Comparison of ENCODE assay signal across 18 mouse cellular contexts in the genomic region with DNA sequence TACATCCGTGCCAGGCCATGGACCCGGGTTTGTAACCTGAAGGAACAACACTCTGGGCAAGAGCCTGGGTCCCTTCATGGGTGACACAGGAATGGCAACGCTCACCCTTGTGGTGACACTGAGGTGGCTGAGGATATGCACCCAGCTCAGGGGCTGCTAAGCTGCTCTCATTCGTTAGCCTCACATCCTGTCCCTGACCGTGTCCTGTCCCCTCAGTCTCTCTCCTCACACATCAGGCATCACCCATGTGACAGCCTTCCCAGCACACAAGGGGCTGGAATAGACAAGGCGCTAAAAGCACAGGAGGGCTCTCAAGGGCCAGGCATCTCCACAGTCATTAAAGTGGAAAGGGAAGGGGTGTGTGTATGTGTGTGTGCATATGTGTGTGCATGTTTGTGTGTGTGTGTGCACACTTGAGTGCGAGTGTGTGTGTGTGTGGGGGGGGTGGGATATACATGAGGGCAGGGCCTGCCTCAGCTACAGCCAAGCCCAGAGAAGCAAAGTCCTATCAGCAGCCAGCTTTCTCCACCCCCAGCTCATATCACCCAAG. TPM values are rescaled to one million over a fixed set of nuclear protein-coding genes. Genes with fewer than 3 reads are reported as not detected.
DNase-seq lines count a peak whose midpoint lies in the region; ATAC-seq and TF ChIP-seq lines count a peak whose summit lies in the region.
"Had no signal": no experiment of that assay in that cellular context is flagged by ENCODE, and none has a peak within 500 bp of the region (broad histone marks: within the 10 kb centered on the region; RNA-seq: fewer than 3 reads in every experiment).

No protein-coding gene starts in this region.

- TF ChIP-seq CTCF in heart, adult 2 months (IDR thresholded peaks at IDR 0.05): no peak
- peak; percentile 11; the same call in 1 of the 2 replicates for TF ChIP-seq CTCF in heart, postnatal 0 days (IDR thresholded peaks at IDR 0.05; ENCODE audit: low read depth)

- no peaks in the 10 kb centered on the region for H3K9me3 ChIP-seq in intestine, embryonic 16.5 days (ENCODE audit: control insufficient read depth, low read length)
- H3K9me3 ChIP-seq in intestine, embryonic 15.5 days: no peaks in the 10 kb centered on the region
- no peaks in the 10 kb centered on the region for H3K9me3 ChIP-seq in midbrain, embryonic 13.5 days
- no peaks in the 10 kb centered on the region for H3K9me3 ChIP-seq in midbrain, embryonic 10.5 days (replicated peaks)
- H3K9me3 ChIP-seq in heart, postnatal 0 days (replicated peaks; ENCODE audit: control insufficient read depth, low read length): no peaks in the 10 kb centered on the region
- H3K9me3 ChIP-seq: liver, embryonic 12.5 days had no signal

- H3K27me3 ChIP-seq in heart, adult 2 months (ENCODE audit: control insufficient read depth, insufficient read depth, low read length): no peaks in the 10 kb centered on the region
- H3K27me3 ChIP-seq in intestine, embryonic 16.5 days (replicated peaks; ENCODE audit: control insufficient read depth, insufficient read depth, low read length): no peaks in the 10 kb centered on the region
- H3K27me3 ChIP-seq in intestine, embryonic 15.5 days (replicated peaks): no peaks in the 10 kb centered on the region
- no peaks in the 10 kb centered on the region for H3K27me3 ChIP-seq in midbrain, embryonic 13.5 days
- H3K27me3 ChIP-seq in midbrain, embryonic 10.5 days (ENCODE audit: low read depth, poor library complexity, severe bottlenecking): no peaks in the 10 kb centered on the region
- H3K27me3 ChIP-seq in heart, postnatal 0 days (ENCODE audit: control insufficient read depth, insufficient read depth, low read length): no peaks in the 10 kb centered on the region
- H3K27me3 ChIP-seq: liver, embryonic 12.5 days had no signal

- TF ChIP-seq POLR2A in heart, adult 2 months (IDR thresholded peaks at IDR 0.05; ENCODE audit: insufficient read depth, low read depth, low read length): no peak

- H3K36me3 ChIP-seq in heart, adult 2 months (ENCODE audit: control insufficient read depth, insufficient read depth, low read length): no peaks in the 10 kb centered on the region
- no peaks in the 10 kb centered on the region for H3K36me3 ChIP-seq in intestine, embryonic 16.5 days (ENCODE audit: control insufficient read depth, insufficient read depth, low read length)
- no peaks in the 10 kb centered on the region; the same call in 1 of the 2 replicates for H3K36me3 ChIP-seq in intestine, embryonic 15.5 days
- no peaks in the 10 kb centered on the region for H3K36me3 ChIP-seq in midbrain, embryonic 13.5 days
- H3K36me3 ChIP-seq in midbrain, embryonic 10.5 days: no peaks in the 10 kb centered on the region
- H3K36me3 ChIP-seq in heart, postnatal 0 days (replicated peaks; ENCODE audit: control insufficient read depth, insufficient read depth, low read length): no peaks in the 10 kb centered on the region
- H3K36me3 ChIP-seq: liver, embryonic 12.5 days had no signal

- H3K4me3 ChIP-seq in heart, adult 2 months: no peak overlapping the region
- H3K4me3 ChIP-seq in intestine, embryonic 16.5 days (ENCODE audit: low read length): no peak overlapping the region
- no peak overlapping the region for H3K4me3 ChIP-seq in intestine, embryonic 15.5 days (replicated peaks)
- no peak overlapping the region for H3K4me3 ChIP-seq in midbrain, embryonic 13.5 days (replicated peaks)
- H3K4me3 ChIP-seq in midbrain, embryonic 10.5 days: no peak overlapping the region
- H3K4me3 ChIP-seq in heart, postnatal 0 days (ENCODE audit: low read depth, low read length): no peak overlapping the region
- H3K4me3 ChIP-seq: erythroblast, embryonic 14.5 days; gastrocnemius, adult 2 months; liver, embryonic 12.5 days had no signal

- peaks cover 7% of the 10 kb centered on the region for H3K4me1 ChIP-seq in heart, adult 2 months (ENCODE audit: control insufficient read depth, insufficient read depth, low read length)
- peaks cover 7% of the 10 kb centered on the region; the same call in 1 of the 2 replicates for H3K4me1 ChIP-seq in intestine, embryonic 16.5 days (ENCODE audit: control insufficient read depth, insufficient read depth, low read length)
- H3K4me1 ChIP-seq in intestine, embryonic 15.5 days (replicated peaks): peaks cover 8% of the 10 kb centered on the region; the same call in 1 of the 2 replicates
- H3K4me1 ChIP-seq in midbrain, embryonic 13.5 days (replicated peaks): no peaks in the 10 kb centered on the region
- peaks cover 3% of the 10 kb centered on the region; the same call in 1 of the 2 replicates for H3K4me1 ChIP-seq in midbrain, embryonic 10.5 days
- peaks cover 7% of the 10 kb centered on the region for H3K4me1 ChIP-seq in heart, postnatal 0 days (ENCODE audit: control insufficient read depth, insufficient read depth)

- WGBS in heart, adult 2 months: 49% methylated on average over 7 of the region's 7 CpGs
- 71% methylated on average over 7 of the region's 7 CpGs for WGBS in intestine, embryonic 16.5 days
- 78% methylated on average over 7 of the region's 7 CpGs for WGBS in intestine, embryonic 15.5 days
- whole genome bisulfite sequencing in midbrain, embryonic 13.5 days: 83% methylated on average over 7 of the region's 7 CpGs
- whole genome bisulfite sequencing in midbrain, embryonic 10.5 days: 83% methylated on average over 7 of the region's 7 CpGs
- 32% methylated on average over 7 of the region's 7 CpGs for WGBS in heart, postnatal 0 days

- peak; percentile 59; the same call in 1 of the 2 replicates for ATAC-seq in intestine, embryonic 16.5 days
- no peak for ATAC-seq in intestine, embryonic 15.5 days
- ATAC-seq in midbrain, embryonic 13.5 days: peak; percentile 53; the same call in 1 of the 2 replicates
- peak; percentile 45; the same call in 1 of the 2 replicates for ATAC-seq in heart, postnatal 0 days (ENCODE audit: insufficient read depth, low read depth)
- ATAC-seq: liver, embryonic 12.5 days; midbrain, embryonic 16.5 days had no signal

- H3K27ac ChIP-seq in heart, adult 2 months: peak overlapping the region; percentile 47; the same call in 1 of the 2 replicates
- no peak overlapping the region for H3K27ac ChIP-seq in intestine, embryonic 16.5 days (ENCODE audit: low read length)
- no peak overlapping the region for H3K27ac ChIP-seq in intestine, embryonic 15.5 days
- H3K27ac ChIP-seq in midbrain, embryonic 13.5 days: no peak overlapping the region
- H3K27ac ChIP-seq in midbrain, embryonic 10.5 days (replicated peaks): no peak overlapping the region; the same call in 1 of the 2 replicates
- no peak overlapping the region for H3K27ac ChIP-seq in heart, postnatal 0 days (ENCODE audit: low read depth)
- H3K27ac ChIP-seq: liver, embryonic 12.5 days; stomach, postnatal 0 days had no signal

- no peak overlapping the region for H3K9ac ChIP-seq in heart, adult 2 months (ENCODE audit: low read depth, low read length)
- no peak overlapping the region for H3K9ac ChIP-seq in intestine, embryonic 16.5 days (ENCODE audit: low read depth, low read length)
- H3K9ac ChIP-seq in intestine, embryonic 15.5 days: no peak overlapping the region
- H3K9ac ChIP-seq in midbrain, embryonic 13.5 days (replicated peaks): no peak overlapping the region
- H3K9ac ChIP-seq in heart, postnatal 0 days (replicated peaks; ENCODE audit: low read depth, low read length): no peak overlapping the region
- H3K9ac ChIP-seq: liver, embryonic 12.5 days had no signal

- H3K4me2 ChIP-seq in intestine, embryonic 16.5 days (ENCODE audit: low read depth, low read length): no peak overlapping the region
- no peak overlapping the region for H3K4me2 ChIP-seq in intestine, embryonic 15.5 days (replicated peaks)
- H3K4me2 ChIP-seq in midbrain, embryonic 13.5 days (replicated peaks): no peak overlapping the region
- no peak overlapping the region for H3K4me2 ChIP-seq in heart, postnatal 0 days (ENCODE audit: low read depth, low read length)
- H3K4me2 ChIP-seq: liver, embryonic 12.5 days had no signal

- H3K79me2 ChIP-seq in heart, adult 2 months (replicated peaks; ENCODE audit: control insufficient read depth, insufficient read depth, low read length): peaks cover 5% of the 10 kb centered on the region; the same call in 1 of the 2 replicates

- no peak for DNase-seq in heart, adult 2 months
- no peak for DNase-seq in heart, adult 8-10 months (ENCODE audit: low spot score)
- no peak for DNase-seq in midbrain, embryonic 10.5 days (ENCODE audit: low spot score)
- no peak for DNase-seq in heart, postnatal 0 days (ENCODE audit: low spot score)
- no peak for DNase-seq in gastrocnemius, postnatal 14 days
- DNase-seq: adrenal gland, postnatal 14 days; B cell, adult 2 months; cerebellum, adult 11-12 months; cerebellum, postnatal 36 days; gastrocnemius, adult 2 months; layer of hippocampus, postnatal 36 days had no signal

- intact Hi-C loops in heart, adult 2 months (cut with DNase I): no loop called here
- intact Hi-C loops in gastrocnemius, postnatal 14 days (cut with DNase I; ENCODE audit: low total_unique reads): no loop called here

- TF ChIP-seq EP300 in heart, adult 2 months (IDR thresholded peaks at IDR 0.05; ENCODE audit: insufficient read depth, low read depth, low read length): no peak
- TF ChIP-seq EP300 in heart, postnatal 0 days (IDR thresholded peaks at IDR 0.05; ENCODE audit: low read depth): no peak

RNA-seq across cellular contexts. Expression of gene Xxylt1, which starts 29.0 kb away (rescaled TPM):
- 10 to 100 TPM; 10.5 to 11.5 TPM for total RNA-seq in heart, adult 2 months (2021)
- 13.5 and 21.5 TPM in 2 replicates for polyA plus RNA-seq in heart, adult 2 months (2012; rRNA removed)
- total RNA-seq in heart, adult 8-10 months (2022): 10 to 100 TPM; 10.3 to 12.9 (median 12.5) TPM
- 4.9 and 10.5 TPM in 2 replicates for polyA plus RNA-seq in intestine, embryonic 16.5 days (2015; fragmentation: Nextera tagmentation; extraction: Ambion mirVana)
- 14.5 and 17.5 TPM in 2 replicates for polyA plus RNA-seq in intestine, embryonic 15.5 days (2015; fragmentation: Nextera tagmentation; extraction: Ambion mirVana)
- polyA plus RNA-seq in midbrain, embryonic 13.5 days (2015; fragmentation: Nextera tagmentation; extraction: Ambion mirVana): 8.5 and 8.8 TPM in 2 replicates
- 13.6 and 14.0 TPM in 2 replicates for polyA plus RNA-seq in midbrain, embryonic 10.5 days (2016; fragmentation: Nextera tagmentation; extraction: Ambion mirVana)
- 13.4 and 16.2 TPM in 2 replicates for total RNA-seq in heart, postnatal 0 days (2014; rRNA removed; ENCODE audit: low replicate concordance)
- 5.2 and 5.9 TPM in 2 replicates for polyA plus RNA-seq in heart, postnatal 0 days (2015; fragmentation: Nextera tagmentation; extraction: Ambion mirVana)
- total RNA-seq in gastrocnemius, postnatal 14 days (2021): 1 to 10 TPM; 4.8 to 6.6 TPM
